8 mouse cellular contexts compared by ENCODE assay signal in genomic region chr1:36068531-36069120, GRCm38 (mm10). TPM values are rescaled to one million over a fixed set of nuclear protein-coding genes. Genes with fewer than 3 reads are reported as not detected.
DNase-seq lines count a peak whose midpoint lies in the region; ATAC-seq and TF ChIP-seq lines count a peak whose summit lies in the region.

No protein-coding gene starts in this region.

- no peaks in the 10 kb centered on the region for H3K9me3 ChIP-seq in E14TG2a.4 (ENCODE audit: low read length)

- peaks cover 86% of the 10 kb centered on the region for H3K4me1 ChIP-seq in E14TG2a.4 (replicated peaks; ENCODE audit: low read depth, low read length)

- peak overlapping the region; percentile 96 for H3K4me3 ChIP-seq in E14TG2a.4 (replicated peaks; ENCODE audit: low read length)

- peak; percentile 75 for DNase-seq in 3134 (ENCODE audit: extremely low read depth, insufficient read length, low spot score)
- DNase-seq in cerebellum, postnatal 14 days, result peak; percentile 70 to 72
- peak; percentile 62 for DNase-seq in kidney, postnatal 10 days
- DNase-seq in lung, postnatal 10 days, result peak; percentile 56
- DNase-seq in right cerebral cortex, adult 2 months (ENCODE audit: low spot score in 2 of 2), result peak; percentile 44 to 72
- peak; percentile 51 for DNase-seq in urinary bladder, postnatal 25 days (ENCODE audit: low spot score)

- TF ChIP-seq CTCF in E14TG2a.4 (conservative IDR thresholded peaks at IDR 0.05; ENCODE audit: low read length), result no peak

- no peaks in the 10 kb centered on the region for H3K27me3 ChIP-seq in E14TG2a.4 (ENCODE audit: insufficient read depth, low read length)

- H3K36me3 ChIP-seq in E14TG2a.4 (ENCODE audit: insufficient read depth, low read length), result peaks cover 43% of the 10 kb centered on the region

- ATAC-seq in granulocyte monocyte progenitor cell, adult 5-6 weeks (replicated peaks; ENCODE audit: poor library complexity, severe bottlenecking), result 0 out of 2 replicates have a peak, but pooled peaks have one; percentile 4

RNA-seq across cellular contexts. Expression of gene Hs6st1, which starts 0.4 kb away (rescaled TPM):
- 10.3 and 11.5 TPM in 2 replicates for total RNA-seq in granulocyte monocyte progenitor cell, adult 5-6 weeks (2014; fragmentation: Nextera tagmentation)
- 6.5 and 8.9 TPM in 2 replicates for total RNA-seq in granulocyte monocyte progenitor cell, adult 5-6 weeks (2017)

Comparison
In these comparisons a context has a peak if more than half of its experiments do, and no peak if none do; other contexts are left out.
1. Peak in every context shown above with its lines: DNase-seq, ATAC-seq and H3K4me3 ChIP-seq.